Mouse (Mus musculus) adrenal gland, adult 18-20 months (tissue): ENCODE measurements at regions not wholly inside any gene's neighbourhood (a gene's known extent, or its start where the extent isn't known, plus 50 kb on each side); places are given as distances from the start of the nearest gene placed in this dataset.

Experiments used
- DNase-seq, 2 experiments: peaks; one replicate each; pipeline ENCODE4 v3.0.0; 2021 to 2022; ENCODE audit warnings: low spot score in 2 of 2

GRCm38 (mm10) chr13:38878718-38879669 lies 81.7 kb downstream of the Slc35b3 start:
- peak in 1 of 2 experiments; percentile 15 for DNase-seq

- DNase-seq, result no peak
Measured at GRCm38 (mm10) chr13:38875923-38876322, 84.8 kb downstream of the Slc35b3 start.

- no peak for DNase-seq
Measured at GRCm38 (mm10) chr13:38864002-38864401, 96.7 kb downstream of the Slc35b3 start.

GRCm38 (mm10) chr13:38855742-38856141 lies 104.9 kb downstream of the Slc35b3 start:
- no peak for DNase-seq

- no peak for DNase-seq
Measured at GRCm38 (mm10) chr13:38854986-38855385, 105.7 kb downstream of the Slc35b3 start.

- no peak for DNase-seq
Measured at GRCm38 (mm10) chr13:38852868-38853267, 107.8 kb downstream of the Slc35b3 start.

- no peak for DNase-seq
Measured at GRCm38 (mm10) chr13:38851820-38852219, 108.9 kb downstream of the Slc35b3 start.

GRCm38 (mm10) chr13:38838231-38838630 lies 122.4 kb downstream of the Slc35b3 start:
- no peak for DNase-seq

GRCm38 (mm10) chr13:38825649-38826048 lies 135.0 kb downstream of the Slc35b3 start:
- DNase-seq, result no peak

- DNase-seq, result no peak
Measured at GRCm38 (mm10) chr13:38819526-38819925, 141.1 kb downstream of the Slc35b3 start.

- DNase-seq, result no peak
Measured at GRCm38 (mm10) chr13:38818781-38819180, 141.9 kb downstream of the Slc35b3 start.

- no peak for DNase-seq
Measured at GRCm38 (mm10) chr13:38816296-38816695, 144.4 kb downstream of the Slc35b3 start.

- DNase-seq, result no peak
Measured at GRCm38 (mm10) chr13:38815002-38815707, 145.5 kb downstream of the Slc35b3 start.

- DNase-seq, result no peak
Measured at GRCm38 (mm10) chr13:38798514-38798913, 139.7 kb upstream of the Eef1e1 start.

GRCm38 (mm10) chr13:38793456-38793855 lies 134.6 kb upstream of the Eef1e1 start:
- no peak for DNase-seq

- no peak for DNase-seq
Measured at GRCm38 (mm10) chr13:38780630-38781010, 121.8 kb upstream of the Eef1e1 start.

GRCm38 (mm10) chr13:38779984-38780629 lies 121.2 kb upstream of the Eef1e1 start:
- DNase-seq, result no peak

GRCm38 (mm10) chr13:38776546-38776945 lies 117.7 kb upstream of the Eef1e1 start:
- DNase-seq, result no peak

- DNase-seq, result no peak
Measured at GRCm38 (mm10) chr13:38772996-38773395, 114.1 kb upstream of the Eef1e1 start.

GRCm38 (mm10) chr13:38766133-38766532 lies 107.3 kb upstream of the Eef1e1 start:
- peak in 1 of 2 experiments; percentile 24 for DNase-seq

- no peak for DNase-seq
Measured at GRCm38 (mm10) chr13:38760261-38760660, 101.4 kb upstream of the Eef1e1 start.
